Mouse (Mus musculus) left cerebral cortex, adult 6 months (tissue): ENCODE data around the gene Entpd7. TPM values are rescaled to one million over a fixed set of nuclear protein-coding genes. Genes with fewer than 3 reads are reported as not detected.

Experiments used
- long read RNA-seq, 2 experiments: library from polyadenylated mRNA; unstranded; transcript quantifications; one replicate each; pipeline ENCODE4 v2.0.0; 2019 to 2020
- polyA plus RNA-seq: library from polyadenylated mRNA; unstranded; fragments of <200 nt; fragmentation: Nextera tagmentation; gene quantifications from 2 replicates; pipeline ENCODE4 v1.2.3, GENCODE M21; 2021

The Entpd7 gene
- polyA plus RNA-seq: 4.5 and 5.3 TPM in 2 replicates
- long read RNA-seq, experiment 1, full-length matches to known transcripts: 5 of 10 reads
- long read RNA-seq, experiment 1, partial matches to known transcripts: 1 of 10 reads
- long read RNA-seq, experiment 1, other reads (novel, unspliced or antisense): 4 of 10 reads
- long read RNA-seq, experiment 2, partial matches to known transcripts: 0 of 2 reads
- long read RNA-seq, experiment 2, other reads (novel, unspliced or antisense): 1 of 2 reads

DNA sequence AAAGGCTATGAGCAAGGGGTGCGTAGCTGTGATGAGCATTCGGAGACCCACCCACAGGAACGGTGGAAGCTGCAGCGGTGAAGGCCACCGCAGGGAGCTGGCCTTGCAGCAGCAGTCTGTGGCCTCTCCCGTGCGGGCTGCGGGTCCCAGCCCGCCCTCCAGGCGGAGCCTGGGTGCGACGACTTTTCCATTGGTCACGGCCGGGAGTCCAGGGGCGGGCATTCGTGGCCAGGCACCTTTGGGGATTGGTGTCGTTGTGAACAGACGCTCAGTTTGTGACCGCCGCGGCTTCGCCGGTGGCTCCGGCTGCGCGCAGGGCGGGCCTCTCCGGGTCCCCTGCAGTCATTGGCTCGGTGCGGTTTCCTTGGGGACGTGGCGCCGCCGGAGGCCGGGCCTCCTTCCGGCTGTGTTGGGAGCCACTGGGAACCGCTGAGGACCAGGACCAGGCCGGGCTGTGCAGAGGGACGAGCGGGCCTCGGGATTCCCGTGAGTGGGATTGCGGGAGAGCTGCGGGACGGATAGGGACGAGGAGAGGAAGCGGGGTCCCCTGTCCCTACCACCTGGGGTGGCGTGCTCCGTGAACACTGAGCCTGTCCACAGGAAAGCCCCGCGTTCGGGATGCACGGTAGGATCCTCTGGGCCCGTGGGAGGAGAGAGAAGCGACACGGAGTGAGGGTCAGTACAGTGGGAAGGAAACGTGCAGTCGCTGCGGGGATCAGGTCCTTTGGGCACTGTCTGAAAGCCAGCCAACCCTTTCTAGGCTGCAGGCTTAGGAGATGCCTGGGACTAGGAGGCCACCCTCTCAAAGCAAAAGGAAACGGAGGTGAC is at the start of gene Entpd7:
Gene Entpd7, plus strand, starts transcription at position 254 of the 828 bp plus-strand sequence.

GRCm38 (mm10) chr19:43674730-43675524 is 14.5 kb upstream of the Entpd7 start, which contains the start of gene Slc25a28:
Gene Slc25a28 (minus strand): TSS chr19:43674881.

DNA sequence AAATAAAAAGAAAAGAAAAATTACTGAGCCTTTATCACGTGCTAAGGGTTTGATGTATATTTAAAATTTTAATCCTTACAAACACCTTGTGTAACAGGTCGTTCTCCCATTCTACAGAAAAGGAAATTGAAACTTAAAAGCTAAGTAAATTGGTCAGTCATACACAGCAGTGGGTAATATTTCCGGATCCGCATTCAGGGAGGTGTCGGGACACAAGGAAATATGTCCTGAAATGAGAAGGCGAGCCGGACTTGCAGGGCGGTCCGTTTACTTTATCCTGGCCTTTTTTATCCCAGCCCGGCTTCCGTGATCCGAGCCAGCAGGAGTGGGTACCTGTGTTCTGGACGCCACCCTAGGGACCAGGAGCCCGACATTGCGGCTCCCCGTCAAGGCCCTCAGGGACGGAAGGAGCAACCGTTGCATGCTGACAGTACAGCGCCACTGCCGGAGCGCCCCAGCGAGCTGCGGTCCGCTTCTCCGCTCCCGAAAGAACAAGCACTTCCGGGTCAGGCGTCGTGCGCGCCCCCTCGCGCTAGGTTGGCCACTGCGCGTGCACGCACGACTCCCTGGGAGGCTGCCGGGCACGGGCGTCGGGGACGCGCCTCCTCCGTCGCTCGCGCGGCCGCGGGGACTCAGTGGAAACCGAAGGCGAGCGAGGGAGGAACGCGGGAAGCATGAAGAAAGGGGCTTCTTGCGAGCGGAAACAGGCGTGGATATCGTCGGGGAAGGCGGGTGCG is 63.2 kb downstream of the Entpd7 start, which contains the start of the genes Cutc and Cox15:
Gene Cutc, plus strand, starts transcription at position 508 of the 737 bp plus-strand sequence.
Gene Cox15, minus strand, starts transcription at position 512 of the 737 bp plus-strand sequence.

DNA sequence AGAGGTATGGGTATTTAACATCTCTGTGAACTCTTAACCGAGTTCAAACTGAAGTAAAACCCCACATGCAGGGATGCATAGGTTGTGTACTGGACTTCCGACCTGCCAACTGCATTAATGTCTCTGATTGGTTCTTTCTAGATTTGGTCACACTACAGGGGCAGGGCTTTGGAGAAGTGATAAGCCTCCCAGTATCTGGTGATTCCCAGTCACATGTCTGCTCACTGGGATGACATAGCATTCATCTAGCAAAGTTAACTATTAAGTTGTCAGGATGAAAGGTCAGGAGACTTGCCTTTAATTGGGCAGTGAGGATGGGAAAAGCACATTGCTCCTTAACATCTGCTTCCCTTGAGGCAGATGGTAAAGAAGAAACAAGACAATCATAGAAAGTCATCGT is 92.5 kb downstream of the Entpd7 start, which contains the start of gene Abcc2:
Gene Abcc2, plus strand, starts transcription at position 213 of the 400 bp plus-strand sequence.

Other genes starting within 250 kb of the Entpd7 start
- 12.4 and 19.2 TPM in 2 replicates for gene Cnnm1, start 249.2 kb upstream of the Entpd7 start, polyA plus RNA-seq
- 341 and 380 TPM in 2 replicates for gene Got1, start 165.1 kb upstream of the Entpd7 start, polyA plus RNA-seq
- not detected in 2 replicates for gene Nkx2-3, start 77.3 kb upstream of the Entpd7 start, polyA plus RNA-seq
- 5.8 and 6.0 TPM in 2 replicates for gene Slc25a28, start 14.8 kb upstream of the Entpd7 start, polyA plus RNA-seq
- gene Cutc, start 63.3 kb downstream of the Entpd7 start, polyA plus RNA-seq: 12.6 and 15.1 TPM in 2 replicates
- gene Cox15, start 63.3 kb downstream of the Entpd7 start, polyA plus RNA-seq: 7.3 and 7.6 TPM in 2 replicates
- not detected in 2 replicates for gene Abcc2, start 92.5 kb downstream of the Entpd7 start, polyA plus RNA-seq